Mouse (Mus musculus) liver, postnatal 0 days (tissue): Measurements from ENCODE around the gene Vmn2r36. TPM values are rescaled to one million over a fixed set of nuclear protein-coding genes. Genes with fewer than 3 reads are reported as not detected.
"Not testable (repeated sequence)": the region's sequence is repeated elsewhere in the genome, so short reads cannot be mapped to it uniquely, and the experiment has no call there.

Experiments
- ATAC-seq: fragments of 200-750 bp; cut with Nextera tagmentation; 2 replicates; pipeline ENCODE4 v1.8.0; 2017; ENCODE audit warnings: mild to moderate bottlenecking, moderate library complexity
- DNase-seq: peaks from one replicate; pipeline ENCODE4 v3.0.0-alpha.2; 2016
- H3K27ac ChIP-seq: fragments of 300-500 bp; sonication (generic); 2 replicates; pipeline ENCODE4 v1.5.1; 2014; ENCODE audit warnings: antibody characterized with exemption, moderate library complexity, mild to moderate bottlenecking, low read depth
- H3K27me3 ChIP-seq: fragments of 300-500 bp; sonication (generic); 2 replicates; pipeline ENCODE4 v1.6.1; 2014; ENCODE audit warnings: low read length, control low read depth, mixed read lengths; ENCODE audit not compliant: insufficient read depth
- H3K36me3 ChIP-seq: fragments of 300-500 bp; sonication (generic); replicated peaks from 2 replicates; pipeline ENCODE4 v1.6.1; 2014; ENCODE audit warnings: mild to moderate bottlenecking, control low read depth, low read length, moderate library complexity, mixed read lengths; ENCODE audit not compliant: insufficient read depth
- H3K4me1 ChIP-seq: fragments of 300-500 bp; sonication (generic); 2 replicates; pipeline ENCODE4 v1.6.1; 2014; ENCODE audit warnings: antibody characterized with exemption, mild to moderate bottlenecking, control low read depth; ENCODE audit not compliant: insufficient read depth
- H3K4me2 ChIP-seq: fragments of 300-500 bp; sonication (generic); 2 replicates; pipeline ENCODE4 v1.6.1; 2014; ENCODE audit warnings: low read depth, mild to moderate bottlenecking, low read length, moderate library complexity, mixed read lengths
- H3K4me3 ChIP-seq: fragments of 300-500 bp; sonication (generic); 2 replicates; pipeline ENCODE4 v1.5.1; 2014; ENCODE audit warnings: low read depth, low read length
- H3K9ac ChIP-seq: fragments of 300-500 bp; sonication (generic); replicated peaks from 2 replicates; pipeline ENCODE4 v1.6.1; 2014; ENCODE audit warnings: mild to moderate bottlenecking, moderate library complexity
- H3K9me3 ChIP-seq: fragments of 300-500 bp; sonication (generic); 2 replicates; pipeline ENCODE4 v1.6.1; 2016; ENCODE audit warnings: mild to moderate bottlenecking, control low read depth, low read length, mixed read lengths
- WGBS: fragments of 180-500 bp; shearing (Covaris S2); extraction: QIAGEN DNeasy Blood & Tissue Kit; methylation state at CpG from one replicate; pipeline ENCODE4 v1.1.7; 2014; ENCODE audit not compliant: insufficient replicate concordance; 5-methylcytosine and 5-hydroxymethylcytosine counted together
- polyA plus RNA-seq: library from polyadenylated mRNA; unstranded; fragments of >200 nt; fragmentation: Nextera tagmentation; extraction: Ambion mirVana; gene quantifications from 2 replicates; pipeline ENCODE4 v1.2.1, GENCODE M21; 2015

Vmn2r36 gene
- polyA plus RNA-seq, result not detected in 2 replicates

DNA sequence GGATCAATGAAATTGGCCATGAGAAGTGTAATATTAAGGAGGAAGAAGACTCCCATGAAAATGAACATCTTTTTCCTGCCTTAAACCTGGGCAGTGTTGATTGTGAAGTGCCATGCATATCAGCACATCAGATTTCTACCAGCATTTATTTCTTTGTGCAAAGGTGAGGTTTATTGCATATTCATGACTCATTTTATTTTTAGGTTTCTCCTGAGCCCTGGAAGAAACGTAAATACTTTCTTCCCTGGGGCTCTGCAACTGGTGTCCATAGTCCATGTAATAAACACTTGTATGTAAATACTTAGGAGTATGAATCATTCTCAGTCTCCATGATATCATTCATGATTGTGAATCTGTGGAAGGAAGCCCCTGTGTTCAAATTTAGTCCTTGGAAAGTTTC lies at the start of gene Vmn2r36:
Gene Vmn2r36, minus strand, starts transcription at position 101 of the 400 bp plus-strand sequence.
- not testable (repeated sequence) for H3K4me2 ChIP-seq, ATAC-seq, H3K36me3 ChIP-seq, H3K27ac ChIP-seq, DNase-seq, H3K4me3 ChIP-seq, H3K4me1 ChIP-seq, H3K9ac ChIP-seq, H3K27me3 ChIP-seq, H3K9me3 ChIP-seq
- no CpG with 5 or more reads among the region's 1 CpGs for WGBS

Other genes starting within 250 kb of the Vmn2r36 start
- gene Vmn2r34, start 213.0 kb downstream of the Vmn2r36 start, polyA plus RNA-seq, result not detected in 2 replicates
- not detected in 2 replicates for gene Vmn2r35, start 82.6 kb downstream of the Vmn2r36 start, polyA plus RNA-seq